Mouse (Mus musculus) heart, embryonic 16.5 days (tissue): ENCODE measurements around the gene Tyw3. TPM values are rescaled to one million over a fixed set of nuclear protein-coding genes. Genes with fewer than 3 reads are reported as not detected.

Source experiments
- ATAC-seq: fragments of 200-750 bp; cut with Nextera tagmentation; replicated peaks from 2 replicates; pipeline ENCODE4 v1.8.0; 2017; ENCODE audit warnings: moderate number of reproducible peaks; ENCODE audit not compliant: insufficient read depth, low FRiP score; ENCODE audit errors: extremely low read depth
- H3K27ac ChIP-seq: fragments of 300-500 bp; sonication (generic); 2 replicates; pipeline ENCODE4 v1.5.1; 2014; ENCODE audit warnings: mild to moderate bottlenecking, low read length, control low read depth, moderate library complexity
- H3K27me3 ChIP-seq: fragments of 300-500 bp; sonication (generic); 2 replicates; pipeline ENCODE4 v1.6.1; 2014; ENCODE audit warnings: low read length, mixed read lengths; ENCODE audit not compliant: control insufficient read depth, insufficient read depth
- H3K36me3 ChIP-seq: fragments of 300-500 bp; sonication (generic); 2 replicates; pipeline ENCODE4 v1.6.1; 2014; ENCODE audit not compliant: control insufficient read depth, insufficient read depth
- H3K4me1 ChIP-seq: fragments of 300-500 bp; sonication (generic); 2 replicates; pipeline ENCODE4 v1.6.1; 2014; ENCODE audit warnings: low read length, mixed read lengths; ENCODE audit not compliant: control insufficient read depth, insufficient read depth
- H3K4me2 ChIP-seq: fragments of 300-500 bp; sonication (generic); 2 replicates; pipeline ENCODE4 v1.6.1; 2014; ENCODE audit warnings: low read depth, mild to moderate bottlenecking, control low read depth, low read length
- H3K4me3 ChIP-seq: fragments of 300-500 bp; sonication (generic); 2 replicates; pipeline ENCODE4 v1.5.1; 2014; ENCODE audit warnings: mild to moderate bottlenecking, control low read depth, low read length
- H3K9ac ChIP-seq: fragments of 300-500 bp; sonication (generic); 2 replicates; pipeline ENCODE4 v1.6.1; 2014; ENCODE audit warnings: low read length, control low read depth
- H3K9me3 ChIP-seq: fragments of 300-500 bp; sonication (generic); replicated peaks from 2 replicates; pipeline ENCODE4 v1.6.1; 2016; ENCODE audit warnings: low read length; ENCODE audit not compliant: control insufficient read depth
- WGBS: fragments of 180-500 bp; shearing (Covaris S2); extraction: QIAGEN DNeasy Blood & Tissue Kit; methylation state at CpG from one replicate; pipeline ENCODE4 v1.1.7; 2014; 5-methylcytosine and 5-hydroxymethylcytosine counted together
- polyA plus RNA-seq: library from polyadenylated mRNA; unstranded; fragments of >200 nt; fragmentation: Nextera tagmentation; extraction: Ambion mirVana; gene quantifications from 2 replicates; pipeline ENCODE4 v1.2.1, GENCODE M21; 2015

The Tyw3 gene
- polyA plus RNA-seq, 1 experiment from 2014 or later, result 6.8 TPM

DNA sequence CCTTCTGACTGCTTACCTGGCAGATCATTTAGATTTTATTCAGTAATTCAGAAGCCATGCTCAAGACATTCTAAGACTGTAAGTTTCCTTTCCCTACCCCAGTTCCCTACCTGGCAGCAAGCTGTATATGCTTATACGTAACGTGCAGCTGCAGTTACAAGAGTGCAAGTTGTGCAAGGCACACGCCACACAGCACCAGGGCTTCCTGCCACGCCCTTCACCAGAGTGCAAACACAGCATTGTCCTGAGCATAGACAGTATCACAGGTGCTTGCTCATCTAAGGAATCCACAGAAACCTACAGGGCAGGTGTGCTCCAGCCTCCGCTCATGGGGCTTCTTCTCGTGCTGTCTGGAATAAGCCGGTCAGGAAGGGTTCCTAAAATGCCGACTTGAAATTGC lies 19.0 kb downstream of the Tyw3 start:
- Histone ChIP-seq H3K27me3 (peaks cover 2% of the 10 kb centered on the region; the same call in 1 of the 2 replicates), H3K27ac (no peak overlapping the region), H3K4me2 (no peak overlapping the region), H3K4me1 (no peaks in the 10 kb centered on the region), H3K4me3 (no peak overlapping the region), H3K9ac (no peak overlapping the region), H3K9me3 (no peaks in the 10 kb centered on the region), H3K36me3 (peaks cover 17% of the 10 kb centered on the region)
- WGBS, result 83% methylated on average over 8 of the region's 8 CpGs
- no peak for ATAC-seq

DNA sequence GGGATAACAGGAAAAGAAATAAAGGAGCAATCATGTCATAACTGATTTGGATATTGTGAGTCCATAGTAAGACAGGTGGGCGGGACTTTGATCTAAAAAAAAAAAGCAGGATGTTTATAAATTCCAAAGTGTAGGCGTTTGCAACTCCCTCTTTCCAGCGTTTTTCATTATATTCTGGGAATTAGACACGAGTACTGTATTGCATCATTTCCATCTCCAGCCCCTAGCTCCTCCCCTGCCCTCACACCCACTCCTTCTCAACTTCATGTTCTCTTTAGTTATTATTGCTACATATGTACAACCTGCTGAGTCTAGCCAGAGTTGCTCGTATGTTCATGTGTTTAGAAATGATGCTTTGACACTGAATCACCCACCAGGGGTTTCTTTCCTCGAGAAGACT lies 23.2 kb downstream of the Tyw3 start:
- Histone ChIP-seq H3K4me3 (no peak overlapping the region), H3K27ac (no peak overlapping the region), H3K27me3 (peaks cover 9% of the 10 kb centered on the region; the same call in 1 of the 2 replicates), H3K4me2 (no peak overlapping the region), H3K4me1 (peaks cover 2% of the 10 kb centered on the region; the same call in 1 of the 2 replicates), H3K9me3 (no peaks in the 10 kb centered on the region), H3K9ac (no peak overlapping the region), H3K36me3 (0 out of 2 replicates have a peak, but pooled peaks cover 3% of the 10 kb centered on the region)
- 58% methylated on average over 6 of the region's 6 CpGs for WGBS
- ATAC-seq, result no peak

GRCm38 (mm10) chr3:154572341-154572972 lies 24.4 kb downstream of the Tyw3 start:
- no peaks in the 10 kb centered on the region for H3K9me3 ChIP-seq
- 12% methylated on average over 12 of the region's 12 CpGs for WGBS
- no peak overlapping the region for H3K4me3 ChIP-seq
- no peak overlapping the region for H3K27ac ChIP-seq
- H3K4me2 ChIP-seq, result peak overlapping the region; percentile 49
- H3K36me3 ChIP-seq, result no peaks in the 10 kb centered on the region
- H3K27me3 ChIP-seq, result peaks cover 14% of the 10 kb centered on the region
- peak overlapping the region; percentile 30; the same call in 1 of the 2 replicates for H3K9ac ChIP-seq
- H3K4me1 ChIP-seq, result peaks cover 2% of the 10 kb centered on the region; the same call in 1 of the 2 replicates
- ATAC-seq, result peak; percentile 58; the same call in 1 of the 2 replicates

GRCm38 (mm10) chr3:154570786-154571185 lies 26.1 kb downstream of the Tyw3 start:
- peaks cover 2% of the 10 kb centered on the region; the same call in 1 of the 2 replicates for H3K4me1 ChIP-seq
- no peak overlapping the region for H3K27ac ChIP-seq
- H3K9ac ChIP-seq, result peak overlapping the region; percentile 35; the same call in 1 of the 2 replicates
- ATAC-seq, result no peak
- H3K9me3 ChIP-seq, result no peaks in the 10 kb centered on the region
- H3K27me3 ChIP-seq, result peaks cover 14% of the 10 kb centered on the region
- H3K4me3 ChIP-seq, result peak overlapping the region; percentile 42
- peak overlapping the region; percentile 64 for H3K4me2 ChIP-seq
- H3K36me3 ChIP-seq, result no peaks in the 10 kb centered on the region
- 4% methylated on average over 12 of the region's 12 CpGs for WGBS

DNA sequence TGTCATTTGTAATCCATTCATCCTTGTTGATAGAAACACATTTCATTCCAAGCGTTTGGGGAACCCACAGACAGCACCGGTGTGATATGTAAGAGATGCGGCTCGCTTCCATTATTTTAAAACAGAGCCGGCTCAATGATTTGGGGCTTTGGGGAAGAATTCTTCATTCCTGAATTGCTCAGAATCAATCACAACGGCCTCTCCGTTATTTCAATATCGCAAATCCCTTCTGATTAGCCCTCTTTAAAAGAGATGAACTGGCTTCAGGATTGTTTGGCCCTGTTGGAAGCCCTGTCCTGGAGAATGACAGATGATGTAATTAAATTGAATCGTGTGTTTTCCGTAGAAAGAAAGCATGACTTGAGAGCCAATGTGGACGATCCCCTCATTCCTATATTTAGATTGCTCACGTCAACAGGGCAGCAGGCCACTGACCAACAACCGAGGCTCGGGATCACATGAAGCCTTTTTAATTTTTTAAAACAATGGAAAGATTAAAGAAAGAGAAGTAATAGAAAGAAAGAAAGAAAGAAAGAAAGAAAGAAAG lies 26.8 kb downstream of the Tyw3 start:
- no peak overlapping the region for H3K9ac ChIP-seq
- no peak overlapping the region for H3K27ac ChIP-seq
- peak overlapping the region; percentile 64; the same call in 1 of the 2 replicates for H3K4me2 ChIP-seq
- peaks cover 14% of the 10 kb centered on the region for H3K27me3 ChIP-seq
- peaks cover 2% of the 10 kb centered on the region; the same call in 1 of the 2 replicates for H3K4me1 ChIP-seq
- no peak overlapping the region for H3K4me3 ChIP-seq
- no peaks in the 10 kb centered on the region for H3K36me3 ChIP-seq
- WGBS, result 47% methylated on average over 14 of the region's 14 CpGs
- H3K9me3 ChIP-seq, result no peaks in the 10 kb centered on the region
- ATAC-seq, result no peak

DNA sequence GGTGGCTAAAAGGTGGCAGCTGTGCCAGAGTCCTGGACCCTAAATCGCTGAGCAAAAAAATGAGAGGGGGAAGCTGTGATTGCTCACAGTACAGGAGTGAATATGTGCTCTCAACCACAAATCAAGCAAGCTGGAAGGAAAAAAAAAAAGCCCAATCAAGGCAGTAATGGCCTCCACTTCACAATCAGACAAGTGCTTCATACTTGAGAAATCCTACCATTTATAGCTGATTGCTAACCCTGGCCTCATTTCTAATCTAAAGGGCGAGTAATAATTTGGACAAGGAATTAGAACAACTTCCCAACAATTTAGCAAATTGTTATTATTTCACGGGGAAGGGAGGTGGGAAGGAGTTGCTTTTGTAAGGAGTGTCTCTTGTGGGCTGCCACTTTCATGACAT lies 31.5 kb downstream of the Tyw3 start:
- no peak for ATAC-seq
- Histone ChIP-seq H3K9ac (no peak overlapping the region), H3K9me3 (no peaks in the 10 kb centered on the region), H3K4me3 (no peak overlapping the region), H3K27ac (no peak overlapping the region), H3K4me2 (no peak overlapping the region), H3K4me1 (peaks cover 4% of the 10 kb centered on the region; the same call in 1 of the 2 replicates), H3K27me3 (peaks cover 12% of the 10 kb centered on the region), H3K36me3 (no peaks in the 10 kb centered on the region)
- WGBS, result 59% methylated on average over 3 of the region's 3 CpGs

DNA sequence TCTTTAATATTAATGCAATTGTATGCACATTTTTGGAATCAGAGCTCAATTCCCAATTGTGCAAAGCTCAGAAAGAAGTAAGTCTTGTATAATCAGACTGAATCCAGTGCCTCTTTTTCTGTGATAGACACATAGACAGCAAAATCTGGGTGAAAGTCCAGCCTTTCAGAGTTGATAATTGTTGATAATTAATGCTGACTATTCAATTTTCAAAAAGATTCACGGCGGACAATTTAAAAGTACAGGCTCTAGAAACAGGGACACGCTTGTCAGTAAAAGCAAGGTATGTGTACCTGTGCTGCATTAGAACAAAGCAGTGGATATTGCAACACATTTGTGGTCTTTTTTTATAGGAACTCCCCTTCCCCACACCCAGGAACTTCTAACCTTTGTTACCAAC lies 34.7 kb downstream of the Tyw3 start:
- WGBS, result 92% methylated on average over 3 of the region's 3 CpGs
- Histone ChIP-seq H3K4me2 (no peak overlapping the region), H3K9me3 (no peaks in the 10 kb centered on the region), H3K4me1 (0 out of 2 replicates have a peak, but pooled peaks cover 2% of the 10 kb centered on the region), H3K27ac (no peak overlapping the region), H3K27me3 (no peaks in the 10 kb centered on the region), H3K9ac (no peak overlapping the region), H3K4me3 (no peak overlapping the region), H3K36me3 (no peaks in the 10 kb centered on the region)
- ATAC-seq, result no peak

DNA sequence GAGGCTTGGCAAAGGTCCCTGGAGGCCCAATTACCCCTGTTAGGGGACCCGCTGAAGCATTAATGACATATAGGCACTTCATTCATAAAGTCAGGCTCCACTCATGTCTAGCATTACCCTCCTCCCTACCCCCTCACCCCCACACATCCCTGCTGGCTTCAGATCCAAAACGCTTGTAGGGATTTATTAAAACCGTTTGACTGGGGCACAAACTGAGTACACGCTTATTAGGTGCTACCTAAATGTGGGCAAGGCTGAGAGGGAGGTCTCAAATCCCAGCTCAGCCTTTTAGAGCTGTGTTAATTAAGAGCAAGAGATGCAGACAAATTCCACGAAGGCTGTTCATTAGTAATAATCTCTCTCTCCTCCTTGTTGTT lies 45.9 kb downstream of the Tyw3 start:
- Histone ChIP-seq H3K4me2 (no peak overlapping the region), H3K27ac (no peak overlapping the region), H3K36me3 (no peaks in the 10 kb centered on the region), H3K9ac (no peak overlapping the region), H3K9me3 (no peaks in the 10 kb centered on the region), H3K4me3 (no peak overlapping the region), H3K4me1 (peaks cover 4% of the 10 kb centered on the region; the same call in 1 of the 2 replicates), H3K27me3 (peaks cover 8% of the 10 kb centered on the region)
- ATAC-seq, result no peak
- 58% methylated on average over 5 of the region's 5 CpGs for WGBS

DNA sequence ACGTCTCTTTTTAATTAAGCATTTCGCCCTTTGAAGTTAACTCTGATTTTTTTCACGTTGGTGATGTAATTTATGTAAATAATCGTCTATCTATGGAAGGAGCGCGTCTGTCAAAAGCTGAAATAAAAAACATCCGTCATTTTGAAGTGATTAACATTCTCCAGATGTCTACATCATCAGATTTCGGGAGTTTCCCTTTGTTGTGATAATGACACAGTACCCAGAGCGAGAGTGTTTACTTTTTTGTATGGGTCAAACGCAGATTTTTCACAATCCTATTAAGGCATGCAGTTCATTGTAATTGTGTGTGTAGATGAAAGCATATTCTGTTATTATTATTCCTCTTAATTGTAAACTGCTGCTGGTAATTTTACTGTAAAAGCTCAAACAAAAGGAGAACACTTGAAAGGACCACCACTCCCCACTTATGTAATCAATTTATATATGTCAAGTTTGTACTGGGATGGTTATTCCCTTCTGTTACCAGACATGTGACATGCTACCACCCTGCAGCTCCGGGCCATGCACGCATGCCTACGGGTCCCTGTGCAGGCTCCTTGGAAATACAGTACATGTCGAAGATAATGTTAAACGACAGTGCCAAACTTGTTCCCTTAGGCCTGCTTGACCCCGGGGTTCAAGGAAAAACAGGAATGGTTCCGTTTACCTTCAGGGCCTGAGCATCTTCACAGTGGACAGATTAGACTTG lies 46.4 kb downstream of the Tyw3 start:
- no peaks in the 10 kb centered on the region for H3K9me3 ChIP-seq
- no peak overlapping the region for H3K4me3 ChIP-seq
- 59% methylated on average over 17 of the region's 17 CpGs for WGBS
- no peak overlapping the region for H3K9ac ChIP-seq
- no peaks in the 10 kb centered on the region for H3K36me3 ChIP-seq
- H3K27me3 ChIP-seq, result peaks cover 8% of the 10 kb centered on the region
- H3K4me2 ChIP-seq, result no peak overlapping the region
- H3K27ac ChIP-seq, result no peak overlapping the region
- peaks cover 4% of the 10 kb centered on the region; the same call in 1 of the 2 replicates for H3K4me1 ChIP-seq
- no peak for ATAC-seq
